Mouse (Mus musculus) CH12.LX (cell line): Measurements from ENCODE around the gene Ttll9. TPM values are rescaled to one million over a fixed set of nuclear protein-coding genes. Genes with fewer than 3 reads are reported as not detected.

Experiments used
- DNase-seq: peaks from one replicate; pipeline ENCODE4 v3.0.0-alpha.2; 2013; ENCODE audit errors: extremely low read depth
- H3K27ac ChIP-seq: 2 replicates; pipeline ENCODE4 v1.5.1; 2012; ENCODE audit warnings: low read depth, mild to moderate bottlenecking, control low read depth, moderate library complexity; ENCODE audit not compliant: insufficient read depth
- H3K27me3 ChIP-seq: replicated peaks from 2 replicates; pipeline ENCODE3; 2012; ENCODE audit warnings: inconsistent platforms
- H3K36me3 ChIP-seq, 2 experiments: replicated peaks in 1 of 2; 2 replicates each; pipeline versions ENCODE3 to v1.6.1; 2012; ENCODE audit warnings: inconsistent platforms in 1 of 2, low read length in 1 of 2, mild to moderate bottlenecking in 1 of 2, mixed read lengths in 1 of 2, moderate library complexity in 1 of 2; ENCODE audit not compliant: control insufficient read depth in 1 of 2, insufficient read depth in 1 of 2
- H3K4me1 ChIP-seq, 2 experiments: 2 replicates each; pipeline ENCODE4 v1.6.1; 2012; ENCODE audit warnings: inconsistent platforms in 1 of 2, moderate library complexity in 1 of 2; ENCODE audit not compliant: insufficient read depth in 2 of 2, control insufficient read depth in 1 of 2
- H3K4me2 ChIP-seq: 2 replicates; pipeline ENCODE4 v1.6.1; 2012; ENCODE audit warnings: low read depth, mild to moderate bottlenecking, control low read depth; ENCODE audit not compliant: poor library complexity, insufficient read depth, severe bottlenecking
- H3K4me3 ChIP-seq, 3 experiments: fragments of 150-350 bp in 1 of 3; sonication (generic) in 1 of 3; replicated peaks in 1 of 3; 2 replicates each; pipeline versions ENCODE3 to v1.5.1; 2011 to 2012; ENCODE audit warnings: low read depth in 2 of 3, low read length in 2 of 3, mild to moderate bottlenecking in 2 of 3, moderate library complexity in 2 of 3, control low read depth in 1 of 3, improper control_type of control experiment in 1 of 3, inconsistent platforms in 1 of 3, mixed read lengths in 1 of 3; ENCODE audit not compliant: poor library complexity in 1 of 3
- H3K79me2 ChIP-seq: replicated peaks from 2 replicates; pipeline ENCODE4 v1.6.1; 2012; ENCODE audit warnings: mild to moderate bottlenecking, moderate library complexity; ENCODE audit not compliant: control insufficient read depth, poor library complexity, insufficient read depth, severe bottlenecking; ENCODE audit errors: extremely low read depth
- H3K9ac ChIP-seq: 2 replicates; pipeline ENCODE4 v1.6.1; 2012; ENCODE audit warnings: low read depth, mild to moderate bottlenecking, control low read depth, moderate library complexity; ENCODE audit not compliant: insufficient read depth
- H3K9me3 ChIP-seq: replicated peaks from 2 replicates; pipeline ENCODE3; 2012; ENCODE audit warnings: low read length, inconsistent platforms, mixed read lengths
- BHLHE40 ChIP-seq: IDR thresholded peaks from 2 replicates; pipeline ENCODE4 v1.6.1; 2011; ENCODE audit warnings: mild to moderate bottlenecking, low read depth, low read length, improper control_type of control experiment
- CHD1 ChIP-seq: IDR thresholded peaks from 2 replicates; pipeline ENCODE4 v1.6.1; 2012; ENCODE audit warnings: low read depth, low read length, improper control_type of control experiment, inconsistent platforms
- CTCF ChIP-seq, 2 experiments: IDR thresholded peaks in 1 of 2; conservative IDR thresholded peaks in 1 of 2; 2 replicates each; pipeline ENCODE4 v1.5.1; 2011 to 2012; ENCODE audit warnings: low read depth in 2 of 2, low read length in 2 of 2, improper control_type of control experiment in 1 of 2, inconsistent platforms in 1 of 2, mild to moderate bottlenecking in 1 of 2, moderate library complexity in 1 of 2
- E2F4 ChIP-seq: IDR thresholded peaks from 2 replicates; pipeline ENCODE4 v1.6.1; 2011; ENCODE audit warnings: low read depth, low read length, improper control_type of control experiment; ENCODE audit not compliant: insufficient replicate concordance
- ELF1 ChIP-seq: IDR thresholded peaks from 2 replicates; pipeline ENCODE4 v1.6.1; 2014; ENCODE audit warnings: low read depth, mild to moderate bottlenecking, inconsistent platforms, low read length, improper control_type of control experiment
- EP300 ChIP-seq: IDR thresholded peaks from 2 replicates; pipeline ENCODE4 v1.6.1; 2011; ENCODE audit warnings: low read length, improper control_type of control experiment
- ETS1 ChIP-seq: conservative IDR thresholded peaks from 2 replicates; pipeline ENCODE4 v1.6.1; 2012; ENCODE audit warnings: low read depth, mild to moderate bottlenecking, inconsistent platforms, low read length, improper control_type of control experiment, moderate library complexity
- GABPA ChIP-seq: IDR thresholded peaks from 2 replicates; pipeline ENCODE4 v1.6.1; 2012; ENCODE audit warnings: low read depth, low read length, improper control_type of control experiment, inconsistent platforms; ENCODE audit not compliant: insufficient replicate concordance
- HCFC1 ChIP-seq: IDR thresholded peaks from 2 replicates; pipeline ENCODE4 v1.6.1; 2012; ENCODE audit warnings: low read depth, mild to moderate bottlenecking, inconsistent platforms, low read length, improper control_type of control experiment
- IRF4 ChIP-seq: IDR thresholded peaks from 2 replicates; pipeline ENCODE4 v1.6.1; 2014; ENCODE audit warnings: low read depth, mild to moderate bottlenecking, inconsistent platforms, low read length, improper control_type of control experiment
- JUN ChIP-seq: IDR thresholded peaks from 2 replicates; pipeline ENCODE4 v1.6.1; 2011; ENCODE audit warnings: low read depth, mild to moderate bottlenecking, low read length, improper control_type of control experiment, moderate library complexity; ENCODE audit not compliant: insufficient read depth
- JUND ChIP-seq: conservative IDR thresholded peaks from 2 replicates; pipeline ENCODE4 v1.6.1; 2011; ENCODE audit warnings: low read depth, low read length, improper control_type of control experiment
- KAT2A ChIP-seq: IDR thresholded peaks from 2 replicates; pipeline ENCODE4 v1.6.1; 2012; ENCODE audit warnings: low read length, improper control_type of control experiment, inconsistent platforms; ENCODE audit not compliant: insufficient replicate concordance
- MAFK ChIP-seq: IDR thresholded peaks from 2 replicates; pipeline ENCODE4 v1.6.1; 2011; ENCODE audit warnings: low read length, improper control_type of control experiment; ENCODE audit not compliant: insufficient replicate concordance
- MAX ChIP-seq: IDR thresholded peaks from 2 replicates; pipeline ENCODE4 v1.6.1; 2011; ENCODE audit warnings: low read length, improper control_type of control experiment
- MAZ ChIP-seq: IDR thresholded peaks from 2 replicates; pipeline ENCODE4 v1.6.1; 2012; ENCODE audit warnings: low read depth, mild to moderate bottlenecking, inconsistent platforms, low read length, improper control_type of control experiment, moderate library complexity
- MEF2A ChIP-seq: IDR thresholded peaks from 2 replicates; pipeline ENCODE4 v1.6.1; 2014; ENCODE audit warnings: low read depth, mild to moderate bottlenecking, inconsistent platforms, low read length, improper control_type of control experiment, borderline replicate concordance
- MXI1 ChIP-seq: IDR thresholded peaks from 2 replicates; pipeline ENCODE4 v1.6.1; 2011; ENCODE audit warnings: mild to moderate bottlenecking, low read depth, low read length, improper control_type of control experiment
- MYC ChIP-seq: IDR thresholded peaks from 2 replicates; pipeline ENCODE4 v1.6.1; 2011; ENCODE audit warnings: low read depth, mild to moderate bottlenecking, improper control_type of control experiment, low read length
- NELFE ChIP-seq: IDR thresholded peaks from 2 replicates; pipeline ENCODE4 v1.6.1; 2011; ENCODE audit warnings: low read depth, low read length, improper control_type of control experiment
- NRF1 ChIP-seq: IDR thresholded peaks from 2 replicates; pipeline ENCODE4 v1.6.1; 2014; ENCODE audit warnings: low read depth, mild to moderate bottlenecking, inconsistent platforms, low read length, improper control_type of control experiment, moderate library complexity
- PAX5 ChIP-seq: IDR thresholded peaks from 2 replicates; pipeline ENCODE4 v1.6.1; 2012; ENCODE audit warnings: low read length, inconsistent platforms, mixed read lengths
- POLR2A ChIP-seq: IDR thresholded peaks from 2 replicates; pipeline ENCODE4 v1.6.1; 2011; ENCODE audit warnings: low read depth, mild to moderate bottlenecking, improper control_type of control experiment, low read length
- POLR2AphosphoS2 ChIP-seq: IDR thresholded peaks from 2 replicates; pipeline ENCODE4 v1.6.1; 2011; ENCODE audit warnings: low read depth, low read length, improper control_type of control experiment
- RAD21 ChIP-seq: IDR thresholded peaks from 2 replicates; pipeline ENCODE4 v1.6.1; 2011; ENCODE audit warnings: low read depth, mild to moderate bottlenecking, low read length, improper control_type of control experiment, moderate library complexity
- RCOR1 ChIP-seq: conservative IDR thresholded peaks from 2 replicates; pipeline ENCODE4 v1.6.1; 2012; ENCODE audit warnings: low read depth, mild to moderate bottlenecking, inconsistent platforms, low read length, improper control_type of control experiment
- SIN3A ChIP-seq: IDR thresholded peaks from 2 replicates; pipeline ENCODE4 v1.6.1; 2012; ENCODE audit warnings: low read length, improper control_type of control experiment, inconsistent platforms
- SMC3 ChIP-seq: IDR thresholded peaks from 2 replicates; pipeline ENCODE4 v1.6.1; 2011; ENCODE audit warnings: low read depth, low read length, improper control_type of control experiment
- TBP ChIP-seq: conservative IDR thresholded peaks from 2 replicates; pipeline ENCODE4 v1.6.1; 2011; ENCODE audit warnings: low read depth, low read length, improper control_type of control experiment
- TCF12 ChIP-seq: IDR thresholded peaks from 2 replicates; pipeline ENCODE4 v1.6.1; 2014; ENCODE audit warnings: low read depth, mild to moderate bottlenecking, inconsistent platforms, low read length, improper control_type of control experiment
- UBTF ChIP-seq: IDR thresholded peaks from 2 replicates; pipeline ENCODE4 v1.6.1; 2012; ENCODE audit warnings: low read depth, mild to moderate bottlenecking, inconsistent platforms, low read length, improper control_type of control experiment, moderate library complexity
- USF1 ChIP-seq: IDR thresholded peaks from 2 replicates; pipeline ENCODE4 v1.6.1; 2014; ENCODE audit warnings: low read depth, mild to moderate bottlenecking, inconsistent platforms, low read length, improper control_type of control experiment
- USF2 ChIP-seq: conservative IDR thresholded peaks from 2 replicates; pipeline ENCODE4 v1.6.1; 2011; ENCODE audit warnings: low read depth, low read length, improper control_type of control experiment
- ZC3H11A ChIP-seq: IDR thresholded peaks from 2 replicates; pipeline ENCODE4 v1.6.1; 2012; ENCODE audit warnings: low read depth, mild to moderate bottlenecking, inconsistent platforms, low read length, improper control_type of control experiment
- ZKSCAN1 ChIP-seq: IDR thresholded peaks from 2 replicates; pipeline ENCODE4 v1.6.1; 2012; ENCODE audit warnings: low read depth, inconsistent platforms, low read length, improper control_type of control experiment, borderline replicate concordance
- ZMIZ1 ChIP-seq: IDR thresholded peaks from 2 replicates; pipeline ENCODE4 v1.6.1; 2012; ENCODE audit warnings: low read depth, mild to moderate bottlenecking, inconsistent platforms, low read length, improper control_type of control experiment
- ZNF384 ChIP-seq: IDR thresholded peaks from 2 replicates; pipeline ENCODE4 v1.6.1; 2012; ENCODE audit warnings: low read depth, low read length, improper control_type of control experiment, inconsistent platforms
- dilution Hi-C: fragments of 300-500 bp; cut with MboI; formaldehyde crosslinking; loops from 2 replicates; pipeline ENCODE4 v1.14.3; 2020; ENCODE audit warnings: low sequenced_read_pairs; ENCODE audit not compliant: extremely low pct_unique_long_range_greater_than_20kb, extremely low pct_ligation_motif_present
- in situ Hi-C: fragments of 300-500 bp; cut with MboI; formaldehyde crosslinking; loops from 3 replicates; pipeline ENCODE4 v1.14.3; 2019; ENCODE audit warnings: low sequenced_read_pairs, low pct_ligation_motif_present, low pct_unique_long_range_greater_than_20kb, mixed read lengths
- polyA plus RNA-seq: library from polyadenylated mRNA; unstranded; fragments of >175 nt; gene quantifications from 2 replicates; pipeline ENCODE4 v1.2.1, GENCODE M21; 2012; ENCODE audit warnings: low read depth; ENCODE audit not compliant: insufficient read length
- total RNA-seq, 2 experiments: library from RNA; depleted of rRNA; stranded (reverse); fragments of 300-350 nt in 1 of 2; fragments of >200 nt in 1 of 2; gene quantifications; 2 replicates each; pipeline ENCODE4 v1.2.3; 2012 to 2014

The Ttll9 gene
- total and polyA plus RNA-seq, 3 experiments, result 1.5 to 1.7 (median 1.7) TPM

DNA sequence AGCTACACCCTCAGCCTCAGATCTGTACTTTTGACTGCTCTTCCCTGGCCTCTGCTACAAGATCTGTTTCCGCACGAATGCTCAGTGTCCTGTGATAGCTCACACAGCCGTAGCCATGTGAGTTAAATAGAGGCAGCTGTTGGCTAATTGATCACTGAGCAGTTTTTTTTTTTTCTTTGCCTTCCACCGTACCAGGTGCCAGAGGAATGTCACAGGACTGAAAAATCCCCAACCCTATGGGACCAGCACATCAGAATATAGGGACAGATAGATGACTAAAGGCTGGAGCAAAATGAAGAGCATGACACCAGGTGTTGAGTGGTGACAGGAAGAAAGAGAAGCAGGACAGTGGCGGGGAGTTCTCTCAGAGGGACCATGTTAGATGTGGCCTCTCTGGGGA, 46.2 kb upstream of the Ttll9 start (continued):
- TF ChIP-seq PAX5, result no peak
- 0 out of 2 replicates have a peak, but pooled peaks have one; percentile 5 for TF ChIP-seq JUND
- TF ChIP-seq KAT2A, result no peak
- TF ChIP-seq CHD1, result no peak
- no peak for TF ChIP-seq E2F4
- TF ChIP-seq MAX, result peak; percentile 64; the same call in 1 of the 2 replicates
- no peak for TF ChIP-seq CTCF (conservative IDR thresholded peaks at IDR 0.05 in 1 of 2, IDR thresholded peaks at IDR 0.05 in 1 of 2; ENCODE audit: low read depth in 2 of 2, low read length in 2 of 2)
- TF ChIP-seq, all 38 proteins: peak for 16

DNA sequence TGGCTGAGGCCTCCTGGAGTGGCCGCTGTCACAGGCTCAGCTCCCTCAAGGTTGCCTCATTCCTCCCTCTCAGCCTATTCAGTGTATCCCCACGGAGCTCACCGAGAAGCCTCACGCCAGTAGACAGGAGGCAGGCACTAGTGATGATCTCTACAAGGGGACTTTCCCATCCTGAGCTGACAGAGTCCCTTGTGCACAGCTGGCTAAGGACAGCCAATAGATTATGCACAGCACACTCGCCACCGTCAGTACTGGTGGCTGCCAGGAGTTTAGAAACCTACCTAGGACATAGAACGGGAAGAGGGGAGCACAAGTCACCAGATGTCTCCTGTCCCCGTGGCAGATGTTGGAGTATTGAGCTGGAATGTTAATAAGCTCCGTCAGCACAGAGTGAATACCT, 44.6 kb upstream of the Ttll9 start:
- in situ Hi-C loops, result loop anchor here (5.0 to 25.0 kb wide), 3 partner anchors 105 to 670 kb away; no protein-coding TSS in a partner anchor
- peak overlapping the region in 2 of 3 experiments; percentile 13 to 34 for H3K4me3 ChIP-seq
- peak overlapping the region; percentile 65 for H3K4me2 ChIP-seq
- no peak overlapping the region for H3K27ac ChIP-seq
- H3K9me3 ChIP-seq, result peaks cover 3% of the 10 kb centered on the region
- H3K79me2 ChIP-seq, result no peaks in the 10 kb centered on the region
- dilution Hi-C loops, result no loop called here
- peak; percentile 82 for DNase-seq
- no peaks in the 10 kb centered on the region for H3K36me3 ChIP-seq
- no peak overlapping the region for H3K9ac ChIP-seq
- H3K4me1 ChIP-seq, result peaks cover 27 to 75% of the 10 kb centered on the region in 2 experiments
- H3K27me3 ChIP-seq, result peaks cover 19% of the 10 kb centered on the region
- TF ChIP-seq NELFE (no peak), SIN3A (peak; percentile 86), POLR2A (no peak), TBP (no peak), ZNF384 (no peak), NRF1 (no peak), BHLHE40 (peak; percentile 86), TCF12 (peak; percentile 84), ELF1 (no peak), JUND (no peak), GABPA (no peak), MAX (peak; percentile 44), UBTF (no peak), SMC3 (no peak), JUN (no peak), EP300 (no peak; the same call in 1 of the 2 replicates), HCFC1 (no peak), ZMIZ1 (no peak), MEF2A (peak; percentile 18; the same call in 1 of the 2 replicates), KAT2A (no peak), ZC3H11A (no peak), MAFK (no peak), PAX5 (no peak), IRF4 (no peak), RAD21 (no peak), POLR2AphosphoS2 (no peak), RCOR1 (no peak; the same call in 1 of the 2 replicates), CTCF (conservative IDR thresholded peaks at IDR 0.05 in 1 of 2, IDR thresholded peaks at IDR 0.05 in 1 of 2; ENCODE audit: low read depth in 2 of 2, low read length in 2 of 2) (no peak), USF2 (no peak), MYC (no peak), MXI1 (no peak), ETS1 (peak; percentile 87), CHD1 (no peak), MAZ (0 out of 2 replicates have a peak, but pooled peaks have one; percentile 36), ZKSCAN1 (no peak), USF1 (no peak)
